Mouse (Mus musculus) lung, postnatal 0 days (tissue): ENCODE data around the gene Slc16a9.

Experiments used
- CTCF ChIP-seq: IDR thresholded peaks from 2 replicates; pipeline ENCODE4 v1.5.1; 2016; ENCODE audit warnings: antibody characterized with exemption, mild to moderate bottlenecking
- EP300 ChIP-seq: IDR thresholded peaks from 2 replicates; pipeline ENCODE4 v1.6.1; 2016; ENCODE audit warnings: antibody characterized with exemption, mild to moderate bottlenecking, control low read depth

DNA sequence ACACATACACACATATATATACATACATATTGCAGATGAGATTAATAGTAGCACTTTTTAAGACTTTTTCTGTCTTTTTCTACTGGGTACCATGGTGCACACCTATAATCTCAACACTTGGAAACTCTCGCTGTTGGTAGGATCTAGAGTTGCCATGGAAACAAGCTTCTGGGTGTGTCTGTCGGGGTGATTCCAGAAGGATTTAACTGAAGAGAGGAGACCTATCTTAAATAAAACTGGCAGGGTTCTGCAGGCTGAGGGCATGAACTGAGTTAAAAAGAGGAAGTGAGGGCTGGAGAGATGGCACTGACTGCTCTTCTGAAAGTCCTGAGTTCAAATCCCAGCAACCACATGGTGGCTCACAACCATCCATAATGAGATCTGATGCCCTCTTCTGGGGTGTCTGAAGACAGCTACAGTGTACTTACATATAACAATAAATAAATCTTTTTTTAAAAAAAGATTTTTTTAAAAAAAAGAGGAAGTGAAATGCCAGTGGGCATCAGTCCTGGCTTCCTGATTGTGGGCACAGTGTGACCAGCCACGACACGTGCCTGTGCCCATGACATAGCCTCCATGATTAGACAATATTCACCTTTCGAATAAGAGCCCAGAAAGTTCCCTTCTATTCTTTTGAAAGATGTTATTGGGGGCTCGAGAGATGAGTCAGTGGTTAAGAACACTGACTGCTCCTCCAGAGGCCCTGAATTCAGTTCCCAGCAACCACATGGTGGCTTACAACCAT, 45.3 kb upstream of the Slc16a9 start:
- TF ChIP-seq CTCF, result no peak
- TF ChIP-seq EP300, result no peak
